Mouse (Mus musculus) kidney, embryonic 16.5 days (tissue): Measurements from ENCODE around the gene Ppfia3. TPM values are rescaled to one million over a fixed set of nuclear protein-coding genes. Genes with fewer than 3 reads are reported as not detected.

ENCODE experiments used
- ATAC-seq: fragments of 200-750 bp; cut with Nextera tagmentation; 2 replicates; pipeline ENCODE4 v1.8.0; 2017; ENCODE audit warnings: moderate TSS enrichment; ENCODE audit not compliant: low FRiP score, low TSS enrichment
- H3K27ac ChIP-seq: fragments of 300-500 bp; sonication (generic); 2 replicates; pipeline ENCODE4 v1.5.1; 2014; ENCODE audit warnings: low read length
- H3K27me3 ChIP-seq: fragments of 300-500 bp; sonication (generic); 2 replicates; pipeline ENCODE4 v1.6.1; 2014; ENCODE audit warnings: low read length, control low read depth, mixed read lengths; ENCODE audit not compliant: insufficient read depth
- H3K36me3 ChIP-seq: fragments of 300-500 bp; sonication (generic); 2 replicates; pipeline ENCODE4 v1.6.1; 2014; ENCODE audit warnings: low read length, control low read depth, mixed read lengths; ENCODE audit not compliant: insufficient read depth
- H3K4me1 ChIP-seq: fragments of 300-500 bp; sonication (generic); 2 replicates; pipeline ENCODE4 v1.6.1; 2014; ENCODE audit warnings: low read length, control low read depth, mixed read lengths; ENCODE audit not compliant: insufficient read depth
- H3K4me2 ChIP-seq: fragments of 300-500 bp; sonication (generic); replicated peaks from 2 replicates; pipeline ENCODE4 v1.6.1; 2014; ENCODE audit warnings: low read depth, low read length
- H3K4me3 ChIP-seq: fragments of 300-500 bp; sonication (generic); 2 replicates; pipeline ENCODE4 v1.5.1; 2014; ENCODE audit warnings: mild to moderate bottlenecking, low read length
- H3K9ac ChIP-seq: fragments of 300-500 bp; sonication (generic); replicated peaks from 2 replicates; pipeline ENCODE4 v1.6.1; 2014; ENCODE audit warnings: low read length
- H3K9me3 ChIP-seq: fragments of 300-500 bp; sonication (generic); 2 replicates; pipeline ENCODE4 v1.6.1; 2016; ENCODE audit warnings: low read length, control low read depth
- WGBS: fragments of 180-500 bp; shearing (Covaris S2); extraction: QIAGEN DNeasy Blood & Tissue Kit; methylation state at CpG from one replicate; pipeline ENCODE4 v1.1.7; 2014; 5-methylcytosine and 5-hydroxymethylcytosine counted together
- polyA plus RNA-seq: library from polyadenylated mRNA; unstranded; fragments of >200 nt; fragmentation: Nextera tagmentation; extraction: Ambion mirVana; gene quantifications from 2 replicates; pipeline ENCODE4 v1.2.1, GENCODE M21; 2015

The Ppfia3 gene
- polyA plus RNA-seq, 1 experiment from 2014 or later, result 5.1 TPM

DNA sequence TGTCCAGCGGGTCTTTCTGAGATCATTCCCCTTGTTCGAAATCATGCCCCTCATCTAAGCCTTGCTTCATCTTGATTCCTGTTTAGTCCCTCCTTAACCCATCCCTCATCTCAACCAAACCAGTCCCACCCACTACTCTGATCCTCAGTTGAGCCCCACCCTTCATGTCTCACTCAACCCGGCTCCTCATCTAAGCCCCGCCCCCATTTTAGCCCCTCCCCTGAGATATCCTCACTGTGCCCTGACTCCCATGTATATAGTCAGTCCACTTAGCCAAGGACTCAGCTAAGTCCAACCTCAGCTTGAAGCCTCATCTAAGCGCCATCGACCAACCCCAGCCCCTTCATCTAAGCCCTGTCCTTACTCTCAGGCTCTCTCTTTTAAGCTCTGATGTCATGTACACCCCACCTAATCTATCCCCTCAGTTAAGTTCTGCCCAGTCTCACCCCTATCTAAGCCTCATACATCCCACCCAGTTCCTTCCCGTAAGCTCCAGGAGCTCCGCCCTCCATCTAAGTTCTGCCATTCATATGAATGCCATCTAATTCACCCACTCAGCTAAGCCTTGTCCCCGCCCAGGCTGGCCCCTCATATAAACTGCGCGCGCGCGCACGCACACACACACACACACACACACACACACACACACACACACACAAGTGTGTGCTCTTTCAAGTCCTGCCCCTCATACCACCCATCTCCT is 11.3 kb downstream of the Ppfia3 start:
- Histone ChIP-seq H3K9ac (no peak overlapping the region), H3K27ac (no peak overlapping the region), H3K27me3 (peaks cover 6% of the 10 kb centered on the region; the same call in 1 of the 2 replicates), H3K36me3 (no peaks in the 10 kb centered on the region), H3K4me2 (no peak overlapping the region), H3K9me3 (no peaks in the 10 kb centered on the region), H3K4me1 (no peaks in the 10 kb centered on the region), H3K4me3 (no peak overlapping the region)
- no peak; the same call in 1 of the 2 replicates for ATAC-seq
- WGBS, result 72% methylated on average over 15 of the region's 15 CpGs

GRCm38 (mm10) chr7:45353041-45353440 is 13.8 kb downstream of the Ppfia3 start:
- H3K4me2 ChIP-seq, result no peak overlapping the region
- H3K4me3 ChIP-seq, result no peak overlapping the region
- no peaks in the 10 kb centered on the region for H3K36me3 ChIP-seq
- ATAC-seq, result no peak
- no peak overlapping the region for H3K9ac ChIP-seq
- H3K27me3 ChIP-seq, result no peaks in the 10 kb centered on the region; the same call in 1 of the 2 replicates
- WGBS, result 24% methylated on average over 5 of the region's 5 CpGs
- H3K4me1 ChIP-seq, result no peaks in the 10 kb centered on the region
- H3K9me3 ChIP-seq, result no peaks in the 10 kb centered on the region
- H3K27ac ChIP-seq, result no peak overlapping the region

GRCm38 (mm10) chr7:45346905-45347304 is 19.9 kb downstream of the Ppfia3 start:
- no peaks in the 10 kb centered on the region for H3K36me3 ChIP-seq
- ATAC-seq, result no peak
- H3K9ac ChIP-seq, result no peak overlapping the region
- no peaks in the 10 kb centered on the region for H3K9me3 ChIP-seq
- H3K27me3 ChIP-seq, result no peaks in the 10 kb centered on the region; the same call in 1 of the 2 replicates
- WGBS, result 64% methylated on average over 13 of the region's 13 CpGs
- no peak overlapping the region for H3K4me2 ChIP-seq
- H3K4me1 ChIP-seq, result no peaks in the 10 kb centered on the region
- no peak overlapping the region for H3K27ac ChIP-seq
- H3K4me3 ChIP-seq, result no peak overlapping the region

GRCm38 (mm10) chr7:45343543-45343942 is 23.3 kb downstream of the Ppfia3 start:
- no peak for ATAC-seq
- Histone ChIP-seq H3K4me2 (no peak overlapping the region), H3K4me1 (peaks cover 25% of the 10 kb centered on the region), H3K27me3 (no peaks in the 10 kb centered on the region), H3K36me3 (no peaks in the 10 kb centered on the region), H3K4me3 (no peak overlapping the region), H3K9me3 (no peaks in the 10 kb centered on the region), H3K27ac (no peak overlapping the region), H3K9ac (no peak overlapping the region)
- 25% methylated on average over 13 of the region's 13 CpGs for WGBS

GRCm38 (mm10) chr7:45342081-45342480 is 24.7 kb downstream of the Ppfia3 start:
- Histone ChIP-seq H3K9ac (no peak overlapping the region), H3K9me3 (no peaks in the 10 kb centered on the region), H3K27ac (no peak overlapping the region), H3K4me3 (no peak overlapping the region), H3K27me3 (no peaks in the 10 kb centered on the region), H3K36me3 (no peaks in the 10 kb centered on the region), H3K4me1 (peaks cover 35% of the 10 kb centered on the region), H3K4me2 (no peak overlapping the region)
- 92% methylated on average over 11 of the region's 11 CpGs for WGBS
- ATAC-seq, result no peak

- peak overlapping the region; percentile 90 for H3K4me2 ChIP-seq
- peaks cover 35% of the 10 kb centered on the region for H3K4me1 ChIP-seq
- H3K9ac ChIP-seq, result no peak overlapping the region; the same call in 1 of the 2 replicates
- peak overlapping the region; percentile 62 for H3K4me3 ChIP-seq
- H3K36me3 ChIP-seq, result no peaks in the 10 kb centered on the region
- H3K9me3 ChIP-seq, result no peaks in the 10 kb centered on the region
- no peaks in the 10 kb centered on the region for H3K27me3 ChIP-seq
- WGBS, result 4% methylated on average over 8 of the region's 8 CpGs
- H3K27ac ChIP-seq, result peak overlapping the region; percentile 71
- peak; percentile 6; the same call in 1 of the 2 replicates for ATAC-seq
These were observed 25.5 kb downstream of the Ppfia3 start for GRCm38 (mm10) chr7:45341303-45341702.

- Histone ChIP-seq H3K4me3 (peak overlapping the region; percentile 62), H3K9ac (peak overlapping the region; percentile 79), H3K4me2 (peak overlapping the region; percentile 90), H3K36me3 (no peaks in the 10 kb centered on the region), H3K9me3 (no peaks in the 10 kb centered on the region), H3K27ac (peak overlapping the region; percentile 71), H3K27me3 (no peaks in the 10 kb centered on the region), H3K4me1 (peaks cover 35% of the 10 kb centered on the region)
- ATAC-seq, result peak; percentile 15; the same call in 1 of the 2 replicates
- 0% methylated on average over 11 of the region's 11 CpGs for WGBS
These were observed 26.1 kb downstream of the Ppfia3 start for GRCm38 (mm10) chr7:45340669-45341068.

DNA sequence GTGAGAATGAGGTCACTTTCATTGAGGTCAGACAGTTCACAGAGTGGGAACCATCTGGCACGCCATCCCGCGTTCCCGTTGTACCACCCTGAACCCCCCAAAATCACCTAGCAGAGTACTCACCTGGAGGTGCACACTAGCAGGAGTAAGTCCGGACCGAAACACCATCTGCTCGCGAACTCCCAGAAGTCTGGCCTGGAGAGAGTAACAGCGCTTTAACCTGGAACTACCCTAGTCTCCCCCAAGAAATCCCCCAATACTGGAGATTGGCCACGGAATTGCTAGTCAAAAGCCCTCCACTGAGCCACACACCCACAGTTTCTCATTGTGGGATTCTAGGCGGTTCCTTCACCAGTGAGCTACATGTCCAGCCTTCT is 26.8 kb downstream of the Ppfia3 start:
- ATAC-seq, result no peak
- Histone ChIP-seq H3K4me2 (peak overlapping the region; percentile 90), H3K4me1 (peaks cover 41% of the 10 kb centered on the region), H3K27ac (peak overlapping the region; percentile 71), H3K9me3 (no peaks in the 10 kb centered on the region), H3K9ac (peak overlapping the region; percentile 79), H3K4me3 (peak overlapping the region; percentile 62), H3K27me3 (no peaks in the 10 kb centered on the region), H3K36me3 (no peaks in the 10 kb centered on the region)
- WGBS, result under 1% methylated on average over 11 of the region's 11 CpGs

GRCm38 (mm10) chr7:45339410-45340065 is 27.3 kb downstream of the Ppfia3 start:
- Histone ChIP-seq H3K4me3 (peak overlapping the region; percentile 62), H3K4me2 (peak overlapping the region; percentile 90), H3K27ac (peak overlapping the region; percentile 71), H3K27me3 (no peaks in the 10 kb centered on the region), H3K4me1 (peaks cover 46% of the 10 kb centered on the region), H3K36me3 (no peaks in the 10 kb centered on the region), H3K9me3 (no peaks in the 10 kb centered on the region), H3K9ac (peak overlapping the region; percentile 79)
- WGBS, result under 1% methylated on average over 39 of the region's 39 CpGs
- peak; percentile 82 for ATAC-seq
